Mouse (Mus musculus) megakaryocyte, embryonic 14.5 days (primary cell): ENCODE results near the gene Nudt8.

Experiments used
- FLI1 ChIP-seq: IDR thresholded peaks from 2 replicates; pipeline ENCODE4 v1.6.1; 2012; ENCODE audit warnings: low read length, inconsistent platforms, mixed read lengths
- GATA1 ChIP-seq: IDR thresholded peaks from 3 replicates; pipeline ENCODE4 v1.6.1; 2012; ENCODE audit warnings: mixed read lengths, low read length, inconsistent platforms, borderline replicate concordance

DNA sequence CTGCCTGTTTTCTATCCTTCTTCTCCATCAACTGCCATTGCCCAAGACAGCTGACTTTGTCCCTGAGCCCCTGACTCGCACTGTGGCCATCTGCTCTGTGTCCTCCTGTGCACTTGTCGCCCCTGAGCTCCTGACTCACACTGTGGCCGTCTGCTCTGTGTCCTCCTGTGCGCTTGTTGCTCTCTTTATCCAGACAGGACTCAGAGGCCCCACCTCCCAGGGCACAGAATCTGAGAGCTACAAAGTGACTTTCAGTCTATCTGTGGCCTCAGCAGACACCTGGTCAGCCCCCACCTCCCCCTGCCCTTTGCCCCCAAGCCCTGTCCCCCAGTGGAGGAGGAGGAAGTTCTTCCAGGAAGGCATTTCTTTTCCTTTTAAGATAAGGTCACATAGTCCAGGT is 44.6 kb upstream of the Nudt8 start:
- TF ChIP-seq GATA1 (no peak), FLI1 (no peak)
